Comparison of ENCODE assay signal across 7 mouse cellular contexts in genomic region chr6:38875258-38876070, GRCm38 (mm10). TPM values are rescaled to one million over a fixed set of nuclear protein-coding genes. Genes with fewer than 3 reads are reported as not detected.
DNase-seq lines count a peak whose midpoint lies in the region; ATAC-seq and TF ChIP-seq lines count a peak whose summit lies in the region.

Tbxas1 (plus strand) TSS chr6:38875404.

- H3K27ac ChIP-seq in gastrocnemius, adult 2 months: peak within 1 kb of the TSS; percentile 93
- H3K27ac ChIP-seq in limb, embryonic 10.5 days: peak within 1 kb of the TSS; percentile 99
- peak within 1 kb of the TSS; percentile 96 for H3K27ac ChIP-seq in midbrain, embryonic 12.5 days (replicated peaks)
- peak within 1 kb of the TSS; percentile 83 for H3K27ac ChIP-seq in spleen, adult 2 months (ENCODE audit: insufficient read depth, low read length)

- H3K4me2 ChIP-seq in midbrain, embryonic 12.5 days (replicated peaks): peak within 1 kb of the TSS; percentile 71

- H3K27me3 ChIP-seq in limb, embryonic 10.5 days (ENCODE audit: low read depth, poor library complexity, severe bottlenecking): peaks cover 12% of the 10 kb centered on the region
- peaks cover 26% of the 10 kb centered on the region for H3K27me3 ChIP-seq in midbrain, embryonic 12.5 days
- H3K27me3 ChIP-seq in spleen, adult 2 months (ENCODE audit: control insufficient read depth, insufficient read depth, low read length): no peaks in the 10 kb centered on the region; the same call in 1 of the 2 replicates

- peaks cover 37% of the 10 kb centered on the region for H3K4me1 ChIP-seq in limb, embryonic 10.5 days
- peaks cover 32% of the 10 kb centered on the region for H3K4me1 ChIP-seq in midbrain, embryonic 12.5 days
- H3K4me1 ChIP-seq in spleen, adult 2 months (ENCODE audit: control insufficient read depth, insufficient read depth, insufficient read length): no peaks in the 10 kb centered on the region

- peaks cover 9% of the 10 kb centered on the region for H3K36me3 ChIP-seq in limb, embryonic 10.5 days
- H3K36me3 ChIP-seq in midbrain, embryonic 12.5 days: peaks cover 2% of the 10 kb centered on the region; the same call in 1 of the 2 replicates
- H3K36me3 ChIP-seq in spleen, adult 2 months (ENCODE audit: control insufficient read depth, insufficient read depth, low read length): no peaks in the 10 kb centered on the region

- peak; percentile 46 to 55 for DNase-seq in cerebellum, postnatal 36 days
- peak; percentile 69 for DNase-seq in gastrocnemius, adult 2 months
- peak; percentile 57 for DNase-seq in induced T-regulatory cell, adult 2 months (ENCODE audit: low read depth)
- DNase-seq in limb, embryonic 10.5 days (ENCODE audit: low spot score): peak; percentile 69
- peak in 1 of 2 experiments; percentile 29 for DNase-seq in spleen, adult 2 months (ENCODE audit: low read depth in 1 of 2, low spot score in 2 of 2)

- H3K9me3 ChIP-seq in limb, embryonic 10.5 days (replicated peaks): no peaks in the 10 kb centered on the region
- H3K9me3 ChIP-seq in midbrain, embryonic 12.5 days: no peaks in the 10 kb centered on the region

- H3K4me3 ChIP-seq in gastrocnemius, adult 2 months: peak within 1 kb of the TSS; percentile 99
- H3K4me3 ChIP-seq in limb, embryonic 10.5 days: peak within 1 kb of the TSS; percentile 91
- H3K4me3 ChIP-seq in midbrain, embryonic 12.5 days: peak within 1 kb of the TSS; percentile 100
- H3K4me3 ChIP-seq in spleen, adult 2 months (ENCODE audit: extremely low read depth, insufficient read depth, insufficient read length): peak within 1 kb of the TSS; percentile 90

- ATAC-seq in activated CD4-positive, CD25-positive, alpha-beta regulatory T cell, adult 4 months: peak; percentile 28
- peak; percentile 78 for ATAC-seq in midbrain, embryonic 12.5 days (ENCODE audit: low FRiP score, low read depth)

- intact Hi-C loops in gastrocnemius, adult 2 months (cut with DNase I): loop anchor here (2.0 to 5.0 kb wide), 2 partner anchors 35 to 192 kb away; no protein-coding TSS in a partner anchor

- 7% methylated on average over 75 of the region's 77 CpGs for WGBS in limb, embryonic 10.5 days
- WGBS in midbrain, embryonic 12.5 days: 1% methylated on average over 58 of the region's 77 CpGs
- 2% methylated on average over 76 of the region's 77 CpGs for WGBS in spleen, adult 2 months

- H3K9ac ChIP-seq in midbrain, embryonic 12.5 days (replicated peaks): peak within 1 kb of the TSS; percentile 100

- no peak for TF ChIP-seq POLR2A in spleen, adult 2 months (IDR thresholded peaks at IDR 0.05; ENCODE audit: low read depth, low read length)

- TF ChIP-seq CTCF in gastrocnemius, adult 2 months (IDR thresholded peaks at IDR 0.05): no peak
- TF ChIP-seq CTCF in spleen, adult 2 months (IDR thresholded peaks at IDR 0.05; ENCODE audit: extremely low read depth, insufficient read depth, insufficient read length, insufficient replicate concordance): no peak

RNA-seq across cellular contexts. Expression of gene Tbxas1, which starts in this region (rescaled TPM):
- under 1 TPM; 0.12 to 0.13 TPM for polyA plus RNA-seq in activated CD4-positive, CD25-positive, alpha-beta regulatory T cell, adult 4 months (2017; shearing (Covaris generic))
- total RNA-seq in gastrocnemius, adult 2 months (2021): under 1 TPM; 0.64 to 0.79 TPM
- polyA plus RNA-seq in limb, embryonic 10.5 days (2016; fragmentation: Nextera tagmentation; extraction: Ambion mirVana): 1.1 TPM in 2 replicates
- 2.2 TPM in 2 replicates for polyA plus RNA-seq in midbrain, embryonic 12.5 days (2016; fragmentation: Nextera tagmentation; extraction: Ambion mirVana)
- polyA plus RNA-seq in spleen, adult 2 months (2012; rRNA removed): 11.8 and 14.0 TPM in 2 replicates

Comparison
In these comparisons a context has a peak if more than half of its experiments do, and no peak if none do; other contexts are left out.
1. Peak in ATAC-seq in activated CD4-positive, CD25-positive, alpha-beta regulatory T cell, adult 4 months; RNA of the gene not detected or under 1 TPM.
2. Peak in DNase-seq, H3K4me3 ChIP-seq and H3K27ac ChIP-seq in gastrocnemius, adult 2 months; RNA of the gene not detected or under 1 TPM.